Mouse (Mus musculus): ENCODE measurements at regions not wholly inside any gene's neighbourhood (a gene's known extent, or its start where the extent isn't known, plus 50 kb on each side); places are given as distances from the start of the nearest gene placed in this dataset.

DNA sequence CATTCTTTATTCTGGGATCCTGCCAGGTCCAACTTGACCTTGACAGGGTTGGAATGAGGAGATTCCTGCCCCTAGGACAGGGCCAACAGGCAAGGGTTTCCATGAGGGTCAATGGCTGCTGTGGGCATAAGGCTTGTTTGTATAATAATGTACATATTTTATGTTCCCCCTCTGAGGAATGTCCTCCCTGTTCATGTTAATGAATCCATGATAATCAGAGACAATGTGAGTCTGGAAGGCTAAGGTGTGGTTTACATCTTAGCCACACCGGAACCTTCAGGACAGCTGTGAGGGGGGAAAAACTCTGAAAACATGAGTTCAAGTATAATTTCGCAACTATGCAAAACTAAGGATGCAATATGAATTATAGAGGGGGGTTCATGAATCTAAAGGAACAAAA, 172.8 kb downstream of the Iqub start:
- no peak for TF ChIP-seq GATA1 (IDR thresholded peaks at IDR 0.05; ENCODE audit: borderline replicate concordance, low read length)
- no peak for TF ChIP-seq TAL1 (conservative IDR thresholded peaks at IDR 0.05; ENCODE audit: low read depth, low read length)
- TF ChIP-seq CTCF (IDR thresholded peaks at IDR 0.05; ENCODE audit: low read depth, low read length) = no peak
- no peak for TF ChIP-seq POLR2AphosphoS5 (IDR thresholded peaks at IDR 0.05; ENCODE audit: insufficient replicate concordance, low read depth, low read length)
- no peak for TF ChIP-seq GATA2 (IDR thresholded peaks at IDR 0.05; ENCODE audit: borderline replicate concordance, low read depth, low read length)
